Mouse (Mus musculus): ENCODE data around the gene B3gat3.

DNA sequence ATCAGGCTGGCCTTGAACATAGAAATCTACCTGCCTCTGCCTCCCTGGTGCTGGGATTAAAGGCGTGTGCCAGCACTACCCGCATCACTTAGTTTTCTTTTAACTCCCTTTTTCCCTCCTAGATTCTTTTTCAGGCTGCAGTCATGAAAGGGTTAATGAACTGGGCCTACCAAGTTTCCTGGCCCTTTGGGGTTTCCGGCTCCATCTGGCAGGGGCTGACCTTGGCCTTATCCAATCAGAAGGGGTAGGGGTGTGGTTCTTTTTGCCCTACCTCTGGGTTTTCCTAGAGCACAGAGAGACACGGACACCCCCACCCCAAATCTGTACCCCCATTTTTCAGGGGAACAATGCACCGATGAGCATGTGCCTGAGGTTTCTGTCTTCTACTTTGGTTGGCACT is 24.6 kb downstream of the B3gat3 start:
- TF ChIP-seq CEBPB (IDR thresholded peaks at IDR 0.05; ENCODE audit: low read depth) (no peak), CTCF (IDR thresholded peaks at IDR 0.05; ENCODE audit: control insufficient read depth, insufficient read depth, insufficient read length) (no peak), USF1 (IDR thresholded peaks at IDR 0.05; ENCODE audit: low read depth) (no peak), MYOD1 (IDR thresholded peaks at IDR 0.05; ENCODE audit: control insufficient read depth, insufficient read length, low read depth) (no peak), MAX (IDR thresholded peaks at IDR 0.05) (no peak)
